Mouse (Mus musculus): Measurements from ENCODE around the gene Adamts4. TPM values are rescaled to one million over a fixed set of nuclear protein-coding genes. Genes with fewer than 3 reads are reported as not detected.
A peak's percentile ranks its signal among the peaks of the same experiment; 100 is the strongest.

Gene Adamts4
- polyA plus RNA-seq, 1 experiment from 2014 or later = 1.7 TPM

DNA sequence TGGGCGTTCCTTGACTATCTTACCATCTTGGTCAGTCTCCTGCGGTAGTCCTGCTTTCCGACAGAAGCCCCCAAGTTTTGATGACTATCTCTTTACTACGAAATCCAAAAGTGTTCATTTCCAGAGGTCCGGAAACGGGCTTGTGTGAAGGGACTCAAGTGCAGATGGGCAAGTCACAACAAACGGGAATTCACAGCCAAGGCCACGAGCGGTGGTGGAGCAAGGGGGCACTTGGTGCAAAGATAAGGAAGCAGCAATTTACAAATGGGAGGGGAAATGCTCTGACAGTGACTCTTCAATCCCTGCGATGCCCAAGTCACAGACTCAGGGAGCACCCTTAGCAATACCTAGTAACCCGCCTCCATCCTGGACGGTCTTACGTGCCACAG is 2.8 kb upstream of the Adamts4 start:
- H3K36me3 ChIP-seq (ENCODE audit: control insufficient read depth, insufficient read depth, low read length) = peaks cover 6% of the 10 kb centered on the region; the same call in 1 of the 2 replicates
- H3K9me3 ChIP-seq (replicated peaks; ENCODE audit: control insufficient read depth, low read length) = no peaks in the 10 kb centered on the region
- peak overlapping the region; percentile 81 for H3K4me2 ChIP-seq
- no peak for ATAC-seq (replicated peaks; ENCODE audit: insufficient number of reproducible peaks, low FRiP score, low TSS enrichment)
- 0 out of 2 replicates have a peak, but pooled peaks cover 3% of the 10 kb centered on the region for H3K27me3 ChIP-seq (ENCODE audit: control insufficient read depth, insufficient read depth, low read length)
- WGBS (ENCODE audit: insufficient replicate concordance) = 7% methylated on average over 13 of the region's 13 CpGs
- peaks cover 40% of the 10 kb centered on the region for H3K4me1 ChIP-seq (ENCODE audit: control insufficient read depth, insufficient read depth, low read length)
- H3K4me3 ChIP-seq (ENCODE audit: low read depth, low read length) = peak overlapping the region; percentile 84
- H3K9ac ChIP-seq (ENCODE audit: low read depth, low read length) = peak overlapping the region; percentile 98
- H3K27ac ChIP-seq (ENCODE audit: low read depth, low read length) = peak overlapping the region; percentile 92

DNA sequence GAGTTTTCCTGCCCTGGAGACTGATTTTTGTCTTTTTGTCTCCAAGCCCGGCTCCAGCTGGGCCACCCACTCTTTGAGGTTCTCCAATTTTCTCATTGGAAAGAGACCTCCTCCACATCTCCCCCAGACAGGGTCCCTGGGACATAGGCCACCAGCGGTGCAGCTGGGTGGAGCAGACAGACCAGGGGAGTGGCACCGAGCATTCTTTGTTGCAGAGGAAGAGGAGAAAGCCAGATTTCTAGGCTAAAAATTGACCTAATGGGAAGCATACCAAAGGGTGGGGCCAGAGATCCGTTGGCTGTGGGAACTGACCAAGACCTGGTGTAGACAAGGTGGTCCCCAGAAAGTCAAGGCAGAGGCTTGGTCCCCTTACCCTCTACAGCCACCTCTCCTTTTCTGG is 2.3 kb upstream of the Adamts4 start:
- Histone ChIP-seq H3K27me3 (ENCODE audit: control insufficient read depth, insufficient read depth, low read length) (0 out of 2 replicates have a peak, but pooled peaks cover 3% of the 10 kb centered on the region), H3K4me2 (peak overlapping the region; percentile 81), H3K4me3 (ENCODE audit: low read depth, low read length) (peak overlapping the region; percentile 84; the same call in 1 of the 2 replicates), H3K9ac (ENCODE audit: low read depth, low read length) (peak overlapping the region; percentile 98; the same call in 1 of the 2 replicates), H3K9me3 (replicated peaks; ENCODE audit: control insufficient read depth, low read length) (no peaks in the 10 kb centered on the region), H3K36me3 (ENCODE audit: control insufficient read depth, insufficient read depth, low read length) (peaks cover 6% of the 10 kb centered on the region; the same call in 1 of the 2 replicates), H3K4me1 (ENCODE audit: control insufficient read depth, insufficient read depth, low read length) (peaks cover 41% of the 10 kb centered on the region), H3K27ac (ENCODE audit: low read depth, low read length) (peak overlapping the region; percentile 92)
- WGBS (ENCODE audit: insufficient replicate concordance) = 24% methylated on average over 4 of the region's 4 CpGs
- no peak for ATAC-seq (replicated peaks; ENCODE audit: insufficient number of reproducible peaks, low FRiP score, low TSS enrichment)

- ATAC-seq (replicated peaks; ENCODE audit: insufficient number of reproducible peaks, low FRiP score, low TSS enrichment) = no peak
- Histone ChIP-seq H3K9ac (ENCODE audit: low read depth, low read length) (no peak overlapping the region), H3K36me3 (ENCODE audit: control insufficient read depth, insufficient read depth, low read length) (peaks cover 6% of the 10 kb centered on the region; the same call in 1 of the 2 replicates), H3K27ac (ENCODE audit: low read depth, low read length) (peak overlapping the region; percentile 92; the same call in 1 of the 2 replicates), H3K27me3 (ENCODE audit: control insufficient read depth, insufficient read depth, low read length) (0 out of 2 replicates have a peak, but pooled peaks cover 3% of the 10 kb centered on the region), H3K4me3 (ENCODE audit: low read depth, low read length) (no peak overlapping the region), H3K4me1 (ENCODE audit: control insufficient read depth, insufficient read depth, low read length) (peaks cover 41% of the 10 kb centered on the region), H3K4me2 (peak overlapping the region; percentile 81; the same call in 1 of the 2 replicates), H3K9me3 (replicated peaks; ENCODE audit: control insufficient read depth, low read length) (no peaks in the 10 kb centered on the region)
- 27% methylated on average over 3 of the region's 3 CpGs for WGBS (ENCODE audit: insufficient replicate concordance)
Observed at GRCm38 (mm10) chr1:171248386-171249226, 1.6 kb upstream of the Adamts4 start.

DNA sequence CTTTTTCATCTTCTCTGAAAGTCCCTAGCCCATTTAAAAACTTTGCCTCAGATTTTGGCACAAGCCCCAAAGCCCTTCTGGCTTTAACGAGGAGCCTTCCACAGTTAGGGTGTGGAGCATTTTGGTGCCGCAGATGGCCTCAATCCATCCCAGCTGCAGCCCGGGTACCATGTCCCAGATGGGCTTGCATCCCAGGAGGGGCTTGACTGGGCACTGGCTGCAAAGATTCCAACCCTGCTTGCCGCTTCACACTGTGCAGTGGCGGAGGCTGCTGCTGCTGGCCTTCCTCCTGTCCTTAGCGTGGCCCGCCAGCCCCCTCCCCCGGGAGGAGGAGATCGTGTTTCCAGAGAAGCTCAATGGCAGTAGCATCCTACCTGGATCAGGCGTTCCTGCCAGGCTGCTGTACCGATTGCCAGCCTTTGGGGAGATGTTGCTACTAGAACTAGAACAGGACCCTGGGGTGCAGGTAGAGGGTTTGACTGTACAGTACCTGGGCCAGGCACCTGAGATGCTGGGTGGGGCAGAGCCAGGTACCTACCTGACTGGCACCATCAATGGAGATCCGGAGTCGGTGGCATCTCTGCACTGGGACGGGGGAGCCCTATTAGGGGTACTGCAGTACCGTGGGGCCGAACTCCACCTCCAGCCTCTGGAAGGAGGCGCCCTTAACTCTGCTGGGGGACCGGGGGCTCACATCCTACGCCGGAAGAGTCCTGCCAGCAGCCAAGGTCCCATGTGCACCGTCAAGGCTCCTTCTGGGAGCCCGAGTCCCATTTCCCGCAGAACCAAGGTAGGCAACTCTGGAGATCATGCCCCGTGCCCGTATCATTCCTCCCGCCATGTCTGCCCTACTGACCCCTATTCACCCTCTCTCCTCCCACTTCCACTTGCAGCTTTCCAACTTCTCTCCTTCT is 716 bp downstream of the Adamts4 start, which contains the start of gene Ndufs2:
Ndufs2 (minus strand) TSS at position 709 of the 914 bp plus-strand sequence.
- Histone ChIP-seq H3K27ac (ENCODE audit: low read depth, low read length) (peak within 1 kb of the TSS; percentile 15; the same call in 1 of the 2 replicates), H3K36me3 (ENCODE audit: control insufficient read depth, insufficient read depth, low read length) (no peaks in the 10 kb centered on the region), H3K9me3 (replicated peaks; ENCODE audit: control insufficient read depth, low read length) (no peaks in the 10 kb centered on the region), H3K4me3 (ENCODE audit: low read depth, low read length) (peak within 1 kb of the TSS; percentile 32), H3K4me1 (ENCODE audit: control insufficient read depth, insufficient read depth, low read length) (peaks cover 35% of the 10 kb centered on the region), H3K9ac (ENCODE audit: low read depth, low read length) (peak within 1 kb of the TSS; percentile 50), H3K27me3 (ENCODE audit: control insufficient read depth, insufficient read depth, low read length) (0 out of 2 replicates have a peak, but pooled peaks cover 3% of the 10 kb centered on the region), H3K4me2 (peak within 1 kb of the TSS; percentile 51)
- WGBS (ENCODE audit: insufficient replicate concordance) = 17% methylated on average over 26 of the region's 26 CpGs
- no peak for ATAC-seq (replicated peaks; ENCODE audit: insufficient number of reproducible peaks, low FRiP score, low TSS enrichment)

- peaks cover 32% of the 10 kb centered on the region for H3K4me1 ChIP-seq (ENCODE audit: control insufficient read depth, insufficient read depth, low read length)
- 10% methylated on average over 13 of the region's 13 CpGs for WGBS (ENCODE audit: insufficient replicate concordance)
- ATAC-seq (replicated peaks; ENCODE audit: insufficient number of reproducible peaks, low FRiP score, low TSS enrichment) = no peak
- H3K4me3 ChIP-seq (ENCODE audit: low read depth, low read length) = peak overlapping the region; percentile 32; the same call in 1 of the 2 replicates
- H3K27ac ChIP-seq (ENCODE audit: low read depth, low read length) = peak overlapping the region; percentile 15; the same call in 1 of the 2 replicates
- 0 out of 2 replicates have a peak, but pooled peaks cover 3% of the 10 kb centered on the region for H3K27me3 ChIP-seq (ENCODE audit: control insufficient read depth, insufficient read depth, low read length)
- peak overlapping the region; percentile 50 for H3K9ac ChIP-seq (ENCODE audit: low read depth, low read length)
- H3K9me3 ChIP-seq (replicated peaks; ENCODE audit: control insufficient read depth, low read length) = no peaks in the 10 kb centered on the region
- no peaks in the 10 kb centered on the region for H3K36me3 ChIP-seq (ENCODE audit: control insufficient read depth, insufficient read depth, low read length)
- H3K4me2 ChIP-seq = peak overlapping the region; percentile 51
Observed at GRCm38 (mm10) chr1:171251594-171252324, 1.5 kb downstream of the Adamts4 start.

DNA sequence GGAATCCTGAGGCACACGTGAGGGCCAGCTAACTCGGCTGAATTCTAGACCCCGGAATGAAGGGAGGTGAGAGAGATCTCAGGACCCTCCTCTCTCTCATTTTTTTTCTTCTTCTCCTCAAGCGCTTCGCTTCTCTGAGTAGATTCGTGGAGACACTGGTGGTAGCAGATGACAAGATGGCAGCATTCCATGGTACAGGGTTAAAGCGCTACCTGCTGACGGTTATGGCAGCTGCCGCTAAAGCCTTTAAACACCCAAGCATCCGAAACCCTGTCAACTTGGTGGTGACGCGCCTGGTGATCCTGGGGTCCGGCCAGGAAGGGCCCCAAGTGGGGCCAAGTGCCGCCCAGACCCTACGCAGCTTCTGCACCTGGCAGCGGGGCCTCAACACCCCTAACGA is 2.2 kb downstream of the Adamts4 start:
- Histone ChIP-seq H3K4me2 (peak overlapping the region; percentile 51), H3K4me3 (ENCODE audit: low read depth, low read length) (no peak overlapping the region), H3K4me1 (ENCODE audit: control insufficient read depth, insufficient read depth, low read length) (peaks cover 32% of the 10 kb centered on the region), H3K36me3 (ENCODE audit: control insufficient read depth, insufficient read depth, low read length) (no peaks in the 10 kb centered on the region), H3K27me3 (ENCODE audit: control insufficient read depth, insufficient read depth, low read length) (0 out of 2 replicates have a peak, but pooled peaks cover 3% of the 10 kb centered on the region), H3K27ac (ENCODE audit: low read depth, low read length) (no peak overlapping the region), H3K9ac (ENCODE audit: low read depth, low read length) (peak overlapping the region; percentile 50), H3K9me3 (replicated peaks; ENCODE audit: control insufficient read depth, low read length) (no peaks in the 10 kb centered on the region)
- no peak for ATAC-seq (replicated peaks; ENCODE audit: insufficient number of reproducible peaks, low FRiP score, low TSS enrichment)
- 50% methylated on average over 17 of the region's 17 CpGs for WGBS (ENCODE audit: insufficient replicate concordance)

GRCm38 (mm10) chr1:171256095-171256818 is 6.0 kb downstream of the Adamts4 start:
- Histone ChIP-seq H3K4me3 (ENCODE audit: low read depth, low read length) (no peak overlapping the region), H3K9me3 (replicated peaks; ENCODE audit: control insufficient read depth, low read length) (no peaks in the 10 kb centered on the region), H3K4me2 (no peak overlapping the region), H3K9ac (ENCODE audit: low read depth, low read length) (no peak overlapping the region), H3K4me1 (ENCODE audit: control insufficient read depth, insufficient read depth, low read length) (peaks cover 13% of the 10 kb centered on the region), H3K27me3 (ENCODE audit: control insufficient read depth, insufficient read depth, low read length) (no peaks in the 10 kb centered on the region), H3K27ac (ENCODE audit: low read depth, low read length) (no peak overlapping the region), H3K36me3 (ENCODE audit: control insufficient read depth, insufficient read depth, low read length) (no peaks in the 10 kb centered on the region)
- WGBS (ENCODE audit: insufficient replicate concordance) = 86% methylated on average over 24 of the region's 24 CpGs
- no peak for ATAC-seq (replicated peaks; ENCODE audit: insufficient number of reproducible peaks, low FRiP score, low TSS enrichment)

All from heart, embryonic 11.5 days (tissue).